Mouse (Mus musculus) testis, adult 2 months (tissue): ENCODE results near the gene 4933406M09Rik. TPM values are rescaled to one million over a fixed set of nuclear protein-coding genes. Genes with fewer than 3 reads are reported as not detected.

Source experiments
- H3K27ac ChIP-seq: fragments of 200-500 bp; 2 replicates; pipeline ENCODE4 v1.5.1; 2012; ENCODE audit warnings: low read depth, low read length; ENCODE audit not compliant: control insufficient read depth, insufficient read depth
- H3K27me3 ChIP-seq: fragments of 200-500 bp; 2 replicates; pipeline ENCODE4 v1.6.1; 2012; ENCODE audit warnings: mild to moderate bottlenecking, low read length, moderate library complexity; ENCODE audit not compliant: control insufficient read depth, insufficient read depth
- H3K36me3 ChIP-seq: fragments of 200-500 bp; 2 replicates; pipeline ENCODE4 v1.6.1; 2012; ENCODE audit warnings: mild to moderate bottlenecking, low read length; ENCODE audit not compliant: control insufficient read depth, insufficient read depth
- H3K4me1 ChIP-seq: fragments of 200-500 bp; 2 replicates; pipeline ENCODE4 v1.6.1; 2012; ENCODE audit warnings: low read length; ENCODE audit not compliant: control insufficient read depth, insufficient read depth
- H3K4me3 ChIP-seq: fragments of 200-500 bp; 2 replicates; pipeline ENCODE4 v1.5.1; 2012; ENCODE audit warnings: low read depth, mild to moderate bottlenecking, low read length, moderate library complexity, mixed read lengths; ENCODE audit not compliant: control insufficient read depth
- CTCF ChIP-seq: fragments of 200-500 bp; IDR thresholded peaks from 2 replicates; pipeline ENCODE4 v1.5.1; 2012; ENCODE audit warnings: low read depth, mild to moderate bottlenecking, inconsistent platforms, low read length, moderate library complexity; ENCODE audit not compliant: control insufficient read depth, insufficient read depth, insufficient replicate concordance
- POLR2A ChIP-seq: fragments of 200-500 bp; IDR thresholded peaks from 2 replicates; pipeline ENCODE4 v1.6.1; 2012; ENCODE audit warnings: low read depth, mild to moderate bottlenecking, inconsistent platforms, low read length, moderate library complexity; ENCODE audit not compliant: control insufficient read depth
- polyA plus RNA-seq: library from polyadenylated mRNA; depleted of rRNA; stranded (reverse); fragments of >200 nt; gene quantifications from 2 replicates; pipeline ENCODE4 v1.2.3, GENCODE M21; 2012

The 4933406M09Rik gene
- polyA plus RNA-seq, 1 experiment = 57.0 TPM

- peak overlapping the region; percentile 56 for H3K4me3 ChIP-seq
- no peaks in the 10 kb centered on the region for H3K27me3 ChIP-seq
- no peak overlapping the region for H3K27ac ChIP-seq
- peaks cover 5% of the 10 kb centered on the region for H3K4me1 ChIP-seq
- no peak for TF ChIP-seq POLR2A
- TF ChIP-seq CTCF = no peak
- no peaks in the 10 kb centered on the region; the same call in none of the 2 replicates for H3K36me3 ChIP-seq
These were observed 25.1 kb upstream of the 4933406M09Rik start for GRCm38 (mm10) chr1:134360656-134361055.

DNA sequence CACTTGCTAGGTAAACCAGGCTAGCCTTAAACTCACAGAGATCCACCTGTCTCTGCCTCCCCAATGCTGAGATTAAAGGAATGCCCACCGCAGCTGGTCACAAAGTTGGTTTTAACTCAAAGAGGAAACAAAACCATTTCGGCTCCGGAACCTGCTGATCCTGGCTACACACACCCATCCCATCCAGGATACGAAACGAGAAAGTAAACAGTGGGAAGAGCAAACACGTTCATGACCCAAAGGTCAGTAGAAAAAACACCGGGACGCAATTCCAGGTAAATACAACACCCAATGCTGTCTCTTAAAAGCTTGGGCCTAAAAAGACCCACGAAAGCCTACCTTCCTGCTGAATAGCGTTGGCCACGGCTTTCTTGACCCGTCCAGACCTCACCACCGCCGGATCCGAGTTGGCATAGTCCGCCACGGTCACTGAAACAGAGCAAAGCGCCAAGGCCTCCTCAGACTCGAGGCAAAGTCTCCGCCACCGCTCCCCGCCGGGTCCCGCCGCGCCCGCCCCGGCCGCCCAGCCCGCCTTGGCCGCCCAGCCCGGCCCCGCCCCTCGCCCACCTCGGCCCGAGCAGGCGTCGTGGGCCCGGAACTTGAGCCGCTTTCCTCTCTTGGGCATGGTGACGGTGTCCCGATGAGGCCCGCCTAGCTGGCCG, 24.4 kb upstream of the 4933406M09Rik start:
- Histone ChIP-seq H3K4me1 (peaks cover 5% of the 10 kb centered on the region), H3K4me3 (peak overlapping the region; percentile 99), H3K27ac (peak overlapping the region; percentile 90), H3K36me3 (no peaks in the 10 kb centered on the region; the same call in none of the 2 replicates), H3K27me3 (no peaks in the 10 kb centered on the region)
- TF ChIP-seq POLR2A (no peak), CTCF (no peak)

DNA sequence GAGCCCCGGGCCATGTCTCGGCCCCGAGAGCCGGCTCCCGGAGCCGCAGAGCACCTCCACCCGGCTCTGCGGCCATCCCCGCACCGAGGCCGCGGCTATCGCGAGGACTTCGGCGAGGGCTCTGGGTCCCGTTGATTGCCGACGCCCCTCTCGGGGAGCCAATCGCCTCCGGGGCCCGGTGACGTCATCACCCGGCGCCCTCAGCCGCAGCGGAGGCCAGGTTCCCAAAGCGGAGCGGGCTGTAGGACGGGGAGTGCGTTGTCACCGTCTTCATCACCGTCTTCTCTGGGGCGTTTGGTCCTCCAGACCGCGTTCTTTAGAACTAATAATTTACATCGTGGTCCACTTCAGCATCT, 23.9 kb upstream of the 4933406M09Rik start, which contains the start of gene Tmem183a:
Gene Tmem183a, minus strand, starts transcription at position 123 of the 356 bp plus-strand sequence.
- Histone ChIP-seq H3K4me1 (peaks cover 5% of the 10 kb centered on the region), H3K36me3 (no peaks in the 10 kb centered on the region; the same call in none of the 2 replicates), H3K4me3 (peak within 1 kb of the TSS; percentile 99), H3K27ac (peak within 1 kb of the TSS; percentile 90), H3K27me3 (no peaks in the 10 kb centered on the region)
- no peak for TF ChIP-seq CTCF
- peak; percentile 95 for TF ChIP-seq POLR2A

- no peak overlapping the region for H3K27ac ChIP-seq
- no peak overlapping the region for H3K4me3 ChIP-seq
- H3K36me3 ChIP-seq = no peaks in the 10 kb centered on the region; the same call in 1 of the 2 replicates
- TF ChIP-seq POLR2A (no peak), CTCF (no peak)
- H3K4me1 ChIP-seq = peaks cover 5% of the 10 kb centered on the region
- no peaks in the 10 kb centered on the region for H3K27me3 ChIP-seq
These were observed 22.5 kb upstream of the 4933406M09Rik start for GRCm38 (mm10) chr1:134363194-134363593.

DNA sequence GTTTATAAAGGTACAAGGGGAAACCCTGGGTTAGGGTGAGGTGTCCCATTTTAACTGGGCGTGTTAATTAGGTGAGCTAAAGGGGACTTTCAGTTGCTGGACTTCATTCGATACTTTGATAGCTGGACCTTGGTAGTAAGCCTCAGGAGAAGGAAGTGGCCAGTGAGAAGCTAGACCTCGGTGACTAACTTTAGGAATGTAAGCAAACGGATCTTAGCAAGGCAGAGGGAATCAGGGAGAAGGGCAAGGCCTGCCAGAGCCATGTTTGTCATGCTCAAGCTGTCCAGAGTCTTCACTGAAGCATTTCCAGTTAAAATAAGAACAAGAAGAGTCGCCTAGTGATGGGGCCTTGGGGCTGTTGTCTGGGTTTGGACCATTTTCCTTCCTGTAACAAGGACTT, 20.2 kb upstream of the 4933406M09Rik start:
- Histone ChIP-seq H3K4me3 (no peak overlapping the region), H3K4me1 (peaks cover 5% of the 10 kb centered on the region), H3K36me3 (no peaks in the 10 kb centered on the region), H3K27me3 (no peaks in the 10 kb centered on the region), H3K27ac (no peak overlapping the region)
- no peak for TF ChIP-seq POLR2A
- TF ChIP-seq CTCF = no peak

- TF ChIP-seq CTCF (no peak), POLR2A (no peak)
- no peaks in the 10 kb centered on the region for H3K36me3 ChIP-seq
- H3K4me1 ChIP-seq = no peaks in the 10 kb centered on the region
- no peaks in the 10 kb centered on the region for H3K27me3 ChIP-seq
- H3K4me3 ChIP-seq = no peak overlapping the region
- H3K27ac ChIP-seq = peak overlapping the region; percentile 9; the same call in 1 of the 2 replicates
These were observed 16.9 kb upstream of the 4933406M09Rik start for GRCm38 (mm10) chr1:134368777-134369337.

- no peak for TF ChIP-seq POLR2A
- TF ChIP-seq CTCF = no peak
- Histone ChIP-seq H3K4me1 (no peaks in the 10 kb centered on the region), H3K4me3 (no peak overlapping the region), H3K27me3 (no peaks in the 10 kb centered on the region), H3K36me3 (no peaks in the 10 kb centered on the region), H3K27ac (no peak overlapping the region)
These were observed 11.6 kb upstream of the 4933406M09Rik start for GRCm38 (mm10) chr1:134374124-134374523.

DNA sequence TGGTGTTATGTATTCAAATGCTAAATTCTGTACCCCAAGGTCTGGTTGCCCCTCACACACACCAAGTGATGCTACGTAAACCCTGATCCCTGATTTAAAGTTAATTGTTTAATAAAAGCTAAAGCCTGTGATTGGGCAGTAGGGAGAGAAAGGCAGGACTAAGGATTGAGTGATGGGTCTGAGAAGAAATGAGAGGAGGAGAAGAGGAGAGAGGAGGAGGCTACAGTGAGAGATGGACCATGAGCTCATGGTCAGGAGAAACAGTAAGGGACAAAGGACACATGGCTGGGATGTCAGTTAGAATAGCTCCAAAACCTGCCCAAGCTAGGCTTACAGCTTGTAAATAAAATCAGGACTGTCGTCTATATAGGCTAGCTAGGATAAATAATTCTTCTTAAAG, 4.7 kb upstream of the 4933406M09Rik start:
- no peaks in the 10 kb centered on the region for H3K27me3 ChIP-seq
- no peak overlapping the region for H3K27ac ChIP-seq
- peaks cover 5% of the 10 kb centered on the region for H3K4me1 ChIP-seq
- H3K36me3 ChIP-seq = no peaks in the 10 kb centered on the region
- peak overlapping the region; percentile 23; the same call in 1 of the 2 replicates for H3K4me3 ChIP-seq
- TF ChIP-seq CTCF = no peak
- TF ChIP-seq POLR2A = no peak
